Mouse (Mus musculus): ENCODE results near the gene Gm8439.

DNA sequence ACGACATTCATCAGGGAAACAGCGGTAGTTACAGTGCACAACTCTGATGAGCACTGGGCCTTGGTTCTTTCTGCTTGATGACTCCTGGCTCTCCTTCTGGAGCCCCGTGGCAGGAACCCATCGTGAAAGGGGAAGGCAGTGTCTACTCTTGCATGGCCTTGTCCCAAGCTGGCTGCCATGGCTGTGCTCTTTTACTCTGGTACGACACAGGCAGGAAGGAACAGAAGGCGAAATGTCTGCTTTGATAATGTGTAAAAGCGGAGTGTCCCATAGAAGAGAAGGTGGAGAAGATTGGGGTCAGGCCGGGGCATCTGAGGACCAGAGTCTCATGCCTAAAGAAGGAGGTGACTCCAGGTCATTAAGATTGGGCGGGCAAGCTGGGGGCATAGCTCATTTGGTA, 26.1 kb downstream of the Gm8439 start:
- no peak for TF ChIP-seq GATA1 (IDR thresholded peaks at IDR 0.05; ENCODE audit: borderline replicate concordance, low read length)
- TF ChIP-seq FLI1 (IDR thresholded peaks at IDR 0.05; ENCODE audit: low read length): no peak
